Mouse (Mus musculus): ENCODE results near the gene Bcl9.

Bcl9 gene

GRCm38 (mm10) chr3:97178885-97179284 is 118.8 kb downstream of the Bcl9 start:
- DNase-seq (ENCODE audit: low read depth, low spot score): no peak

DNA sequence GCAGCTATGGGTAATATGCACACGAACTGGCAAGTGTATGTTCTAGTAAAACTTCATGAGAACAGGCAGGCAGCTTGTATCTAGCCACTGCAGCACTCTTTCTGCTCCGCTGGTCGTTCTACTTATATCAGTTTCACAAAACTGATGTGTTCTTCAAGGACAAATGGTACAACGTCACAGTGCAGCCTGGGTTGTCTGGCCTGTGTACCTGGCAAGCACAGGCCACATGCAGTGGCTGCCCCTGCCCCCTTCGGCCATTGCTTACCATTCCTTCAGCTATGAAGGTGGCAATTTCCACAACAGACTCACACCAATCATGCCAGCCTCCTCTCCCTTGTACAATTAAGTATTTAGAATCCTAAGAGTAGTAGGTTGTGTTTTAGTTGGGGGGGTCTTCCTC is 125.1 kb downstream of the Bcl9 start:
- DNase-seq (ENCODE audit: low read depth, low spot score): no peak

GRCm38 (mm10) chr3:97172231-97172630 is 125.5 kb downstream of the Bcl9 start:
- no peak for DNase-seq (ENCODE audit: low read depth, low spot score)

DNA sequence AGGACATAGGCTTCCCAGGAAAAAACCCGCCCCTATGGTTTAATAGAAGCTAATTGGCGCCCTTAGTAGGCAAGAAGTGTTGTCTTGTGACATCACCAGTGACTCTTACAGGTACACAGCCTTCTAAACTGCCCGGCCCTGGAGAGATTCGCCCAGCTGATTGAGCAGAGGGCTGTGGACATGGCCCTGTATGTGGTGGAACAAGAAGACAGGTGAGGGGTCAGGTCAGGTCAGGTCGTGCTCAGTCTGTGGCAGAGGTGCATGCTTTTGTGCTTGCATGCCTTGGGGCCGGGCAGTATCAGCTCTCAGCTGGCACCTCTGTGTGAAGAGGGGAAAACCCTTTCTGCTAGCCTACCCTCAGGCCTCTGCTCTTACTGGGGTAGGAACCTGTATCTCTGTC is 126.2 kb downstream of the Bcl9 start:
- no peak for DNase-seq (ENCODE audit: low read depth, low spot score)

DNA sequence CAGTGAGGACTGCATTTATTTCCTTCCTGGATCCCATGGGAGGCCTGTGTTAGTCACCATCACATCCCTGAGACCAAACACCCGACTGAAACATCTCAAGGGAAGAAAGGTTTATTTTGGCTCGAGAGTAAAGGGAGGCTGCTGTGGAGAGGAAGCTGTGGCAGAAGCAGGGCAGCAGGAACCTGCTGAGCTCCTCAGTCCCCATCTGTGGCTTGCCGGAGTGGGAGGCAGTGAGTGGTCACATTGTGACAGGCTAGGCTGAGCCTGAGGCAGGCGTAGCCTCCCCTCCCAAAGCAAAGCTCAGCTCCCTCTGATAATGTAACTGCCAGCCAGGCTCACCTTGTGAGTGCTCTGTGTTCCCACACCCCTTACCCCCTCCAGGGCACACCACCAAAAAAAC is 130.6 kb downstream of the Bcl9 start:
- no peak for DNase-seq (ENCODE audit: low read depth, low spot score)

- no peak for DNase-seq (ENCODE audit: low read depth, low spot score)
These were observed 133.2 kb downstream of the Bcl9 start for GRCm38 (mm10) chr3:97164477-97164876.

GRCm38 (mm10) chr3:97161773-97162172 is 135.9 kb downstream of the Bcl9 start:
- DNase-seq (ENCODE audit: low read depth, low spot score): no peak

DNA sequence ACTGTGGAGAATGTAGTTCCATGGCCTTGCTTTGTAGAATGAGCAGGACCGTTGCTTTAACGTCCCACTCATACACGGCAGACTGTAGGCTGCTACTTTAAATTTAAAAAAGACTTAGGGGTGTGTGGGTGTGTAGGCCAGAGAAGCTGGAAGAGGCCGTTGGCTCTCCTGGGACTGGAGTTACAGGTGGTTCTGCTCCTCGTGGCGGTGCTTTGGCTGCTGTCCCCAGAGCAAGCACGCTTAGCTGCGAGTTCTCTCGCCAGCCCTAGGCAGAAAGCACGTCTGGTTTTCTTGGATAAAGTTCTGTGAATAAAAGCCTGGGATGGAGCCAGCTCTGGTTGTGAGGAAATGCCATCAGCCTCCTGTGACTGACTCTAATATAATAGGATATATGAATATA is 136.8 kb downstream of the Bcl9 start:
- DNase-seq (ENCODE audit: low read depth, low spot score): no peak

DNA sequence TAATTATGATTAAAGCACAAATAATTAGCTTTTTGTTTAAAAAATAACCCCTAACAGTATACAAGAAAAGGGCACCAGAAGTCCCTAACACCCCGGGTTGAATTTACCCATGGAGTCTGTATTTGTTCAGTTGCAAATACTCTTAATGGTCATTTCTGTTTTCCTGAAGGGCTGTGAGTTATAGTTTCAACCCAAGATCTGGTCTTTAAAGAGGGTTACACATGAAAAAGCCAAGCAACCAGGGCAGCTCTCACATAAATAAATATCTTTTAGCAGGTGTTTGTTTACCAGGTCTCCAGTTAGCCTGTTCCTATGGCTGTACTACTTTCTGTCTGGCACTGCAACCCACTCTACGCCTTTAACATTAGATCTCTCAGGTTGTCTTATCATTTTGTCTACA is 137.7 kb downstream of the Bcl9 start:
- DNase-seq (ENCODE audit: low read depth, low spot score): no peak

DNA sequence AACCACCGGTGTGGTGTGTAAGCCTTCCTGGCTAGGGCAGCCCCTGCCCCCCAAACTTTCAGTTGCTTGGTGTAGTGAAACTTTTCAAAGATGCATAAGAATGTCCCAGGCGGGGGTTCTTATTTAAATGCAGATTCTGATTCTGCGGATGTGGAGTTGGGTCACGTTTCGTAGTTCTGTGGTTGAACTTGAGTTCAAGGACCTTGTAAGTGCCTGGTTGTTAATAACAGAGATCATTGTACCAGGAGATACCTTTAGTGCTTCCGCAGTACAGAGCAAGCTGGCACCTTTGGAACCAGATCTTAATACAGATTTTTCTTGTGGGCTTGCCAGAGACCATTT is 138.2 kb downstream of the Bcl9 start:
- peak; percentile 8 for DNase-seq (ENCODE audit: low read depth, low spot score)

- DNase-seq (ENCODE audit: low read depth, low spot score): peak; percentile 86
These were observed 138.9 kb downstream of the Bcl9 start, which contains the start of gene Acp6 for GRCm38 (mm10) chr3:97158611-97159508. TSS of gene Acp6 (plus strand) at chr3:97158777.

DNA sequence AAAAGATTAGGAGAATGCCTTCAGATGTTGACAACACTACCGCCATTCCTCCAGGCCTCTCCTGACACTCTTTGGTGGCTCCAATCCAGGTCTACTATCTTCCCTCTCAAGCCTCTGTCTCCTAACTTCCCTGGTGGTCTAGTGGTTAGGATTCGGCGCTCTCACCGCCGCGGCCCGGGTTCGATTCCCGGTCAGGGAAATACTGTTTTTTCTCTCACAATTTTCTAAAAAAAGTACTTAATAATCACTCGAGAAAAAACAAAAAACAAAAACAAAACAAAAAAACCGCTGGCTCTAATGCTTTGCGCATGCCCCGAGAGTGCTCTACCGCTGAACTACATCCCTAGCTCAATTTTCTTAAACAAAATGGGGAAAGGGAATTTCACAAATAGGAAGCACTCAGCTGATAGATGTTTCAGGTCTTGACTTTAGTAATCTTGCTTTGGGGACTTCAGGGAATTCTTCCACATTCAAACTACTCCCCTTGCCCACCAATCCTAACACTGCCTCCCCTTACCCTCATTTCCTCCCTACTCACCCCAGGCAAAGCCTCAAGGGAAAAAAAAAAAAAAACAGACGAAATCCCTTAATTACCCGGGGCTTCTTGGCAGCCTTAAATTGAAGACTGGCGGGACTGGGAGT is 139.6 kb downstream of the Bcl9 start:
- DNase-seq (ENCODE audit: low read depth, low spot score): peak; percentile 58

DNA sequence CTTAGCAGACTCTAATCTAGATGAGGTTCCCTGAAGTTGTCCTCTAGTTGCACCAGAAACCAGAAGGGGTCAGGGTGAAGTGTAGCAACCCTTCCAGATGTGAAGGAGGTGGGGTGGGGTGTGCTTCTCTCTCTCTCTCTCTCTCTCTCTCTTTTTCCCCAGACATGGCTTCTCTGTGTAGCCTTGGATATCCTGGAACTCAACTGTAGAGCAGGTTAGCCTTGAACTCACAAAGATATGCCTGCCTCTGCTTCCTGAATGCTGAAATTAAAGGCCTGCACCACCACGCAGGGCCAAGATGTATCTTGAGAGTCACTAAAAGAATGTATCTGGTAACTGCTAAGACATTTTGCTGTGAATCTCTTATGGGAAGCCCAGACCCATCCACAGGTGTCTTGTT is 140.4 kb downstream of the Bcl9 start:
- DNase-seq (ENCODE audit: low read depth, low spot score): no peak

- DNase-seq (ENCODE audit: low read depth, low spot score): no peak
These were observed 141.3 kb downstream of the Bcl9 start for GRCm38 (mm10) chr3:97156431-97156830.

All from embryo, embryonic 11.5 days (tissue).